Mouse (Mus musculus) neural tube, embryonic 14.5 days (tissue): ENCODE measurements around the gene Srp14. TPM values are rescaled to one million over a fixed set of nuclear protein-coding genes. Genes with fewer than 3 reads are reported as not detected.

Experiments used
- ATAC-seq: fragments of 200-750 bp; cut with Nextera tagmentation; 2 replicates; pipeline ENCODE4 v1.8.0; 2017; ENCODE audit warnings: low read depth, mild to moderate bottlenecking, moderate TSS enrichment, moderate library complexity
- H3K27ac ChIP-seq: fragments of 300-500 bp; sonication (generic); 2 replicates; pipeline ENCODE4 v1.5.1; 2014; ENCODE audit warnings: low read depth, mild to moderate bottlenecking, control low read depth, low read length, moderate library complexity, mixed read lengths
- H3K27me3 ChIP-seq: fragments of 300-500 bp; sonication (generic); 2 replicates; pipeline ENCODE4 v1.6.1; 2014; ENCODE audit warnings: low read length; ENCODE audit not compliant: control insufficient read depth, insufficient read depth
- H3K36me3 ChIP-seq: fragments of 300-500 bp; sonication (generic); 2 replicates; pipeline ENCODE4 v1.6.1; 2014; ENCODE audit warnings: low read length, mixed read lengths; ENCODE audit not compliant: control insufficient read depth, insufficient read depth
- H3K4me1 ChIP-seq: fragments of 300-500 bp; sonication (generic); 2 replicates; pipeline ENCODE4 v1.6.1; 2014; ENCODE audit warnings: low read length; ENCODE audit not compliant: control insufficient read depth, insufficient read depth
- H3K4me2 ChIP-seq: fragments of 300-500 bp; sonication (generic); 2 replicates; pipeline ENCODE4 v1.6.1; 2014; ENCODE audit warnings: mild to moderate bottlenecking, low read depth, low read length, control low read depth
- H3K4me3 ChIP-seq: fragments of 300-500 bp; sonication (generic); 2 replicates; pipeline ENCODE4 v1.5.1; 2014; ENCODE audit warnings: low read depth, low read length, control low read depth, mixed read lengths
- H3K9ac ChIP-seq: fragments of 300-500 bp; sonication (generic); replicated peaks from 2 replicates; pipeline ENCODE4 v1.6.1; 2014; ENCODE audit warnings: low read depth, mild to moderate bottlenecking, control low read depth, low read length, mixed read lengths
- H3K9me3 ChIP-seq: fragments of 300-500 bp; sonication (generic); 2 replicates; pipeline ENCODE4 v1.6.1; 2016; ENCODE audit warnings: low read length; ENCODE audit not compliant: control insufficient read depth
- WGBS: fragments of 180-500 bp; shearing (Covaris S2); extraction: QIAGEN DNeasy Blood & Tissue Kit; methylation state at CpG from one replicate; pipeline ENCODE4 v1.1.7; 2014; 5-methylcytosine and 5-hydroxymethylcytosine counted together
- polyA plus RNA-seq: library from polyadenylated mRNA; unstranded; fragments of >200 nt; fragmentation: Nextera tagmentation; extraction: Ambion mirVana; gene quantifications from 2 replicates; pipeline ENCODE4 v1.2.1, GENCODE M21; 2014

Srp14 gene
- polyA plus RNA-seq: 331 and 342 TPM in 2 replicates

- under 1% methylated on average over 35 of the region's 35 CpGs for WGBS
Observed at GRCm38 (mm10) chr2:118479550-118479909, at the start of gene Srp14. Srp14 (minus strand) TSS chr2:118479711.

GRCm38 (mm10) chr2:118526545-118526944 is 47.0 kb upstream of the Srp14 start:
- no peak overlapping the region for H3K4me3 ChIP-seq
- no peak overlapping the region for H3K4me2 ChIP-seq
- H3K27ac ChIP-seq: no peak overlapping the region
- no peaks in the 10 kb centered on the region for H3K9me3 ChIP-seq
- 92% methylated on average over 5 of the region's 5 CpGs for WGBS
- peaks cover 12% of the 10 kb centered on the region for H3K4me1 ChIP-seq
- no peak for ATAC-seq
- no peak overlapping the region for H3K9ac ChIP-seq
- H3K27me3 ChIP-seq: no peaks in the 10 kb centered on the region
- H3K36me3 ChIP-seq: no peaks in the 10 kb centered on the region

More at GRCm38 (mm10) chr2:118479550-118479909, at the start of gene Srp14:
- Histone ChIP-seq H3K9ac (peak within 1 kb of the TSS; percentile 81), H3K9me3 (no peaks in the 10 kb centered on the region), H3K4me3 (peak within 1 kb of the TSS; percentile 91), H3K36me3 (peaks cover 20% of the 10 kb centered on the region), H3K4me2 (peak within 1 kb of the TSS; percentile 86), H3K27me3 (no peaks in the 10 kb centered on the region), H3K4me1 (peaks cover 11% of the 10 kb centered on the region), H3K27ac (peak within 1 kb of the TSS; percentile 84)
- peak; percentile 99 for ATAC-seq

- no peak for ATAC-seq
- Histone ChIP-seq H3K4me1 (peaks cover 11% of the 10 kb centered on the region; the same call in 1 of the 2 replicates), H3K27me3 (no peaks in the 10 kb centered on the region), H3K9me3 (no peaks in the 10 kb centered on the region), H3K9ac (no peak overlapping the region), H3K36me3 (no peaks in the 10 kb centered on the region), H3K27ac (no peak overlapping the region), H3K4me3 (no peak overlapping the region), H3K4me2 (no peak overlapping the region)
- 97% methylated on average over 3 of the region's 3 CpGs for WGBS
Observed at GRCm38 (mm10) chr2:118524811-118525210, 45.3 kb upstream of the Srp14 start.

GRCm38 (mm10) chr2:118523163-118523730 is 43.7 kb upstream of the Srp14 start:
- no peak for ATAC-seq
- 67% methylated on average over 5 of the region's 5 CpGs for WGBS

GRCm38 (mm10) chr2:118522265-118522664 is 42.8 kb upstream of the Srp14 start:
- Histone ChIP-seq H3K27me3 (no peaks in the 10 kb centered on the region), H3K4me2 (no peak overlapping the region), H3K4me1 (peaks cover 6% of the 10 kb centered on the region; the same call in 1 of the 2 replicates), H3K27ac (no peak overlapping the region), H3K36me3 (no peaks in the 10 kb centered on the region), H3K9ac (no peak overlapping the region), H3K9me3 (no peaks in the 10 kb centered on the region), H3K4me3 (no peak overlapping the region)
- 27% methylated on average over 2 of the region's 2 CpGs for WGBS
- ATAC-seq: no peak

More at GRCm38 (mm10) chr2:118523163-118523730, 43.7 kb upstream of the Srp14 start:
- Histone ChIP-seq H3K27ac (no peak overlapping the region), H3K9me3 (no peaks in the 10 kb centered on the region), H3K4me3 (no peak overlapping the region), H3K4me2 (no peak overlapping the region), H3K9ac (no peak overlapping the region), H3K36me3 (no peaks in the 10 kb centered on the region), H3K27me3 (no peaks in the 10 kb centered on the region), H3K4me1 (peaks cover 6% of the 10 kb centered on the region; the same call in 1 of the 2 replicates)

- Histone ChIP-seq H3K36me3 (no peaks in the 10 kb centered on the region), H3K27ac (peak overlapping the region; percentile 44; the same call in 1 of the 2 replicates), H3K27me3 (no peaks in the 10 kb centered on the region), H3K9me3 (no peaks in the 10 kb centered on the region), H3K4me3 (no peak overlapping the region), H3K4me1 (peaks cover 6% of the 10 kb centered on the region; the same call in 1 of the 2 replicates), H3K4me2 (no peak overlapping the region), H3K9ac (no peak overlapping the region)
- 40% methylated on average over 9 of the region's 9 CpGs for WGBS
- ATAC-seq: peak; percentile 96
Observed at GRCm38 (mm10) chr2:118520042-118520933, 40.8 kb upstream of the Srp14 start.

- H3K4me1 ChIP-seq: peaks cover 8% of the 10 kb centered on the region; the same call in 1 of the 2 replicates
- no peaks in the 10 kb centered on the region for H3K9me3 ChIP-seq
- no peak overlapping the region for H3K4me3 ChIP-seq
- H3K27ac ChIP-seq: no peak overlapping the region
- no peaks in the 10 kb centered on the region for H3K36me3 ChIP-seq
- no peak for ATAC-seq
- 78% methylated on average over 16 of the region's 16 CpGs for WGBS
- H3K27me3 ChIP-seq: no peaks in the 10 kb centered on the region
- no peak overlapping the region for H3K9ac ChIP-seq
- H3K4me2 ChIP-seq: no peak overlapping the region
Observed at GRCm38 (mm10) chr2:118512418-118513377, 33.2 kb upstream of the Srp14 start.

- Histone ChIP-seq H3K4me3 (no peak overlapping the region), H3K27ac (no peak overlapping the region), H3K36me3 (no peaks in the 10 kb centered on the region), H3K9me3 (no peaks in the 10 kb centered on the region), H3K9ac (no peak overlapping the region), H3K27me3 (no peaks in the 10 kb centered on the region), H3K4me2 (no peak overlapping the region), H3K4me1 (peaks cover 8% of the 10 kb centered on the region; the same call in 1 of the 2 replicates)
- ATAC-seq: no peak
- 63% methylated on average over 11 of the region's 11 CpGs for WGBS
Observed at GRCm38 (mm10) chr2:118511779-118512417, 32.4 kb upstream of the Srp14 start.
